Mouse (Mus musculus) E14TG2a.4 (cell line): ENCODE data around the gene Mab21l3.

ENCODE experiments used
- CTCF ChIP-seq: conservative IDR thresholded peaks from 2 replicates; pipeline ENCODE4 v1.5.1; 2014; ENCODE audit warnings: low read length
- NANOG ChIP-seq: IDR thresholded peaks from 2 replicates; pipeline ENCODE4 v1.6.1; 2014; ENCODE audit warnings: borderline replicate concordance, low read length, mixed read lengths
- POU5F1 ChIP-seq: IDR thresholded peaks from 2 replicates; pipeline ENCODE4 v1.6.1; 2014; ENCODE audit warnings: low read length, borderline replicate concordance

DNA sequence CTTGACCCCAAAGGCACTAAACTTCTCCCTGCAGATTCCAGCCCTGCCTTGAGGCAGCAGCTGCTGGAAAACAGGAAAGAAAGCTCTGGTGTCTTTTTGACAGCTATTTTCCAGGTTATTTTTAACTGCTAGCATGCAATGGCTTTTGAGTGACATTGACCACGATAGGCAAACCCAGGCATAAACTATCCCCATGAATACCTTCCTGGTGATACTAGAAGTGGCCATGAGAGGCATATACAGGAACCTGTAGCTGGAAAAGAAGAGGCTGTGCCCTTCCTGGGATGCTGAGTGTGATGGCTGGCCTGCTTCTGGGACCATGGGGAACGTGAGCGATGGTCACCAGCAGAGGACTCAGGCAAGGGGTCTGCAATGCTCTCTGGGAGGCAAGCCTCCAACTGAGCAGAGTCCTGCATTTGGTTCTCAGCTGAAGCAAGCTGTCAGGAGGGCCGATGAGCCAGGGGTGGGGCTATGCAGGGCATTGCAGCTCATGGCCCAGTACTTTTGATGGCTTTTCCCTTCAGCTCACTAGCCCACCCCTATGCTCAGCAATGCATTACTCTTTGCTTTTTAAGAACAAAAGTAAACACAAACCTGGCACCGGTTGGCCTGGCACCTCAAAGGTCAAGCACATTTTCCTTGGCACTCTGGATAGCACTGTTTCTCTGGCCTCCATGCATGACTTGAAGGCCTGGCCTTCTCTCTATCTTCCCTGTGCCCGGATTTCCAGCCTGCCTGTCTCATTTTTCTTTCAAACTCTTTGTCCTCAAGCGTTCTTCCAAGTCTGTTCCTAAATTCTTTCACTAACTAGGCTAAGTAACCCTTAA, 27.9 kb upstream of the Mab21l3 start:
- no peak for TF ChIP-seq CTCF
- no peak for TF ChIP-seq POU5F1
- no peak for TF ChIP-seq NANOG
